ENCODE assay signal across 9 mouse cellular contexts in genomic region chr3:32188521-32188920, GRCm38 (mm10).
DNase-seq lines count a peak whose midpoint lies in the region; ATAC-seq and TF ChIP-seq lines count a peak whose summit lies in the region.
"Had no signal": no experiment of that assay in that cellular context is flagged by ENCODE, and none has a peak within 500 bp of the region (broad histone marks: within the 10 kb centered on the region; RNA-seq: fewer than 3 reads in every experiment).

No protein-coding gene starts in this region.

- no peaks in the 10 kb centered on the region for H3K4me1 ChIP-seq in kidney, adult 2 months (ENCODE audit: control insufficient read depth, insufficient read depth, low read length)
- no peaks in the 10 kb centered on the region for H3K4me1 ChIP-seq in kidney, embryonic 15.5 days
- H3K4me1 ChIP-seq in forebrain, postnatal 0 days (ENCODE audit: insufficient read depth) = no peaks in the 10 kb centered on the region
- H3K4me1 ChIP-seq: embryonic facial prominence, embryonic 15.5 days had no signal

- TF ChIP-seq POLR2A in kidney, adult 2 months (IDR thresholded peaks at IDR 0.05; ENCODE audit: low read depth, low read length) = no peak

- ATAC-seq in kidney, embryonic 15.5 days (replicated peaks; ENCODE audit: low FRiP score) = no peak
- no peak; the same call in 1 of the 2 replicates for ATAC-seq in forebrain, postnatal 0 days
- peak; percentile 69 for ATAC-seq in megakaryocyte progenitor cell, adult 5-6 weeks (replicated peaks; ENCODE audit: poor library complexity)
- ATAC-seq in megakaryocyte, adult 5-6 weeks (ENCODE audit: poor library complexity, severe bottlenecking) = no peak

- DNase-seq in kidney, adult 2 months = peak; percentile 46
- DNase-seq in NIH3T3 (ENCODE audit: low read depth) = peak; percentile 62
- peak; percentile 59 to 75 for DNase-seq in cerebellum, adult 18-20 months
- DNase-seq in forebrain, postnatal 0 days = peak; percentile 57
- DNase-seq in layer of hippocampus, postnatal 10 days (ENCODE audit: low spot score in 2 of 2) = peak; percentile 52 to 71

- no peak overlapping the region for H3K4me3 ChIP-seq in kidney, adult 2 months (ENCODE audit: insufficient read depth, low read depth, low read length)
- H3K4me3 ChIP-seq in kidney, embryonic 15.5 days (replicated peaks) = no peak overlapping the region
- no peak overlapping the region for H3K4me3 ChIP-seq in forebrain, postnatal 0 days (ENCODE audit: low read depth, low read length)
- H3K4me3 ChIP-seq: embryonic facial prominence, embryonic 15.5 days had no signal

- H3K9ac ChIP-seq in kidney, embryonic 15.5 days = no peak overlapping the region
- no peak overlapping the region for H3K9ac ChIP-seq in forebrain, postnatal 0 days
- H3K9ac ChIP-seq: embryonic facial prominence, embryonic 15.5 days had no signal

- no peak overlapping the region for H3K27ac ChIP-seq in kidney, adult 2 months (ENCODE audit: insufficient read depth, low read depth, low read length)
- H3K27ac ChIP-seq in kidney, embryonic 15.5 days = no peak overlapping the region
- no peak overlapping the region for H3K27ac ChIP-seq in forebrain, postnatal 0 days (ENCODE audit: low read depth, low read length)
- H3K27ac ChIP-seq: embryonic facial prominence, embryonic 15.5 days had no signal

- no peaks in the 10 kb centered on the region for H3K36me3 ChIP-seq in kidney, adult 2 months (ENCODE audit: control insufficient read depth, insufficient read depth, low read length)
- no peaks in the 10 kb centered on the region for H3K36me3 ChIP-seq in kidney, embryonic 15.5 days
- no peaks in the 10 kb centered on the region for H3K36me3 ChIP-seq in forebrain, postnatal 0 days (ENCODE audit: insufficient read depth)
- H3K36me3 ChIP-seq: embryonic facial prominence, embryonic 15.5 days had no signal

- WGBS in kidney, adult 2 months = 39% methylated on average over 5 of the region's 5 CpGs
- WGBS in kidney, embryonic 15.5 days = 38% methylated on average over 5 of the region's 5 CpGs
- WGBS in forebrain, postnatal 0 days = 29% methylated on average over 5 of the region's 5 CpGs

- no peaks in the 10 kb centered on the region for H3K9me3 ChIP-seq in kidney, embryonic 15.5 days (replicated peaks)
- no peaks in the 10 kb centered on the region for H3K9me3 ChIP-seq in forebrain, postnatal 0 days (ENCODE audit: low read length)
- H3K9me3 ChIP-seq: embryonic facial prominence, embryonic 15.5 days had no signal

- no peak overlapping the region for H3K4me2 ChIP-seq in kidney, embryonic 15.5 days
- no peak overlapping the region for H3K4me2 ChIP-seq in forebrain, postnatal 0 days (ENCODE audit: low read depth)
- H3K4me2 ChIP-seq: embryonic facial prominence, embryonic 15.5 days had no signal

- no peaks in the 10 kb centered on the region for H3K27me3 ChIP-seq in kidney, adult 2 months (replicated peaks; ENCODE audit: control insufficient read depth, insufficient read depth, low read length)
- no peaks in the 10 kb centered on the region for H3K27me3 ChIP-seq in kidney, embryonic 15.5 days
- H3K27me3 ChIP-seq in forebrain, postnatal 0 days (ENCODE audit: insufficient read depth, low read length) = no peaks in the 10 kb centered on the region
- H3K27me3 ChIP-seq: embryonic facial prominence, embryonic 15.5 days had no signal

- TF ChIP-seq CTCF in kidney, adult 2 months (conservative IDR thresholded peaks at IDR 0.05; ENCODE audit: insufficient read depth, insufficient read length, low read depth, low read length) = peak; percentile 73
- peak; percentile 66 for TF ChIP-seq CTCF in forebrain, postnatal 0 days (IDR thresholded peaks at IDR 0.05; ENCODE audit: low read depth)
